Mouse (Mus musculus) midbrain, embryonic 10.5 days (tissue): Measurements from ENCODE around the gene Gm49403. TPM values are rescaled to one million over a fixed set of nuclear protein-coding genes. Genes with fewer than 3 reads are reported as not detected.
"Not testable (repeated sequence)": the region's sequence is repeated elsewhere in the genome, so short reads cannot be mapped to it uniquely, and the experiment has no call there.

Source experiments
- DNase-seq: peaks from one replicate; pipeline ENCODE4 v3.0.0-alpha.2; 2017; ENCODE audit warnings: low spot score
- H3K27ac ChIP-seq: fragments of 300-500 bp; sonication (generic); replicated peaks from 2 replicates; pipeline ENCODE4 v1.5.1; 2016; ENCODE audit warnings: mild to moderate bottlenecking
- H3K27me3 ChIP-seq: fragments of 300-500 bp; sonication (generic); 2 replicates; pipeline ENCODE4 v1.6.1; 2016; ENCODE audit warnings: low read depth, mild to moderate bottlenecking; ENCODE audit not compliant: poor library complexity, severe bottlenecking
- H3K36me3 ChIP-seq: fragments of 300-500 bp; sonication (generic); 2 replicates; pipeline ENCODE4 v1.6.1; 2016; ENCODE audit warnings: mild to moderate bottlenecking, moderate library complexity
- H3K4me1 ChIP-seq: fragments of 300-500 bp; sonication (generic); 2 replicates; pipeline ENCODE4 v1.6.1; 2016
- H3K4me3 ChIP-seq: fragments of 300-500 bp; sonication (generic); 2 replicates; pipeline ENCODE4 v1.5.1; 2016; ENCODE audit warnings: mild to moderate bottlenecking, moderate library complexity
- H3K9me3 ChIP-seq: fragments of 300-500 bp; sonication (generic); replicated peaks from 2 replicates; pipeline ENCODE4 v1.6.1; 2016; ENCODE audit warnings: mild to moderate bottlenecking
- WGBS: fragments of 180-500 bp; shearing (Covaris S2); methylation state at CpG from one replicate; pipeline ENCODE4 v1.1.7; 2016; 5-methylcytosine and 5-hydroxymethylcytosine counted together
- polyA plus RNA-seq: library from polyadenylated mRNA; unstranded; fragments of >200 nt; fragmentation: Nextera tagmentation; extraction: Ambion mirVana; gene quantifications from 2 replicates; pipeline ENCODE4 v1.2.1, GENCODE M21; 2016

Gene Gm49403
- polyA plus RNA-seq, 1 experiment from 2014 or later: not detected

DNA sequence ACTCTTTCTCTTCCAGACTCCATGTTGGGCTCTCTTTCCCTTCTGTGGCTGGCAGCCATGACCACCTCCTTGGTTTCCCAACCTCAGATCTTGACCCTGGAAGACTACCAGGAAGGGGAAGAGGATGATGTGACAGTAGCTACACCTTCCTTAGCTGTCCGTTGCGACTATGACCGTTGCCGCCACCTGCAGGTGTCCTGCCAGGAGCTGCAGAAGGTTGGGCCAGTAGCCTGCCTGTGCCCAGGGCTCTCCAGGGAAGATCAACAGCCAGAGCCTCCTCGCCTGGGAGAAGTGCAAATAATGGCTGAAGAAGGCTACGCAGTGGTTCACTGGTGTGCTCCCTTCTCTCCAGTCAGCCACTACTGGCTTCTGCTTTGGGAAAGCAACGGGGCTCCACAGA lies 32.1 kb upstream of the Gm49403 start:
- no peaks in the 10 kb centered on the region for H3K9me3 ChIP-seq
- 55% methylated on average over 7 of the region's 7 CpGs for WGBS
- no peak overlapping the region for H3K4me3 ChIP-seq
- peaks cover 7% of the 10 kb centered on the region; the same call in 1 of the 2 replicates for H3K4me1 ChIP-seq
- no peak overlapping the region for H3K27ac ChIP-seq
- no peaks in the 10 kb centered on the region for H3K27me3 ChIP-seq
- H3K36me3 ChIP-seq: peaks cover 20% of the 10 kb centered on the region
- no peak for DNase-seq

DNA sequence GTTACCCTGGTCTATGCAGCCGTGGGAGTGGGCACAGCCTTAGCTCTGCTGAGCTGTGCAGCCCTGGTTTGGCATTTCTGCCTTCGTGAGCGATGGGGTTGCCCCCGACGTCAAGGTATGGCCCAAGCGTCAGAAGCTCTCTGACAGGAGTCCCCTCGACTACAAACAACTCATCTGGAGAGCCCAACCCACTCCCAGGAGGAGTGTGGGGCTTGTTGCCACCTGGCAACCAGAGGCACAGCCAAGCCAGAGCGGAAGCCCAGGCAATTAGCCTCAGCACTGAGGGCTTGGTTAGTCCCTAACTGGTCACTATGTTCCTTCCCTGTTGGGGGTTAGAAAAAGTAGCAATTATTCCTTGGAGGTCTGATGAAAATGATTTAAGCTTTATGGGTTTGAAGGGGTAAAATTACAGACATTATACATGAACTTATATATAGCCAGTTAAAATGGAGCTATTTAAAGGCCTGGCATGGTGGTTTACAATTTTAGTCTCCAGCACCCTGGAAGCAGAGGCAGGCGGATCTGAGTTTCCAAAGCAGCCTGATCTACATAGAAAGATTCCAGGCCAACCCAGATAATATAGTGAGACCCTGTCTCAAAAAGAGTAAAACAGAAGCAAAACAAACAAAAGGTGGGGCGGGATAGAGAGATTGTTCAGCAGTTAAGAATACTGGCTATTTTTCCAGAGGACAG lies 31.3 kb upstream of the Gm49403 start:
- Histone ChIP-seq H3K9me3 (no peaks in the 10 kb centered on the region), H3K36me3 (peaks cover 13% of the 10 kb centered on the region), H3K4me3 (no peak overlapping the region), H3K27ac (no peak overlapping the region), H3K4me1 (peaks cover 7% of the 10 kb centered on the region; the same call in 1 of the 2 replicates), H3K27me3 (no peaks in the 10 kb centered on the region)
- no peak for DNase-seq
- WGBS: 62% methylated on average over 10 of the region's 10 CpGs

DNA sequence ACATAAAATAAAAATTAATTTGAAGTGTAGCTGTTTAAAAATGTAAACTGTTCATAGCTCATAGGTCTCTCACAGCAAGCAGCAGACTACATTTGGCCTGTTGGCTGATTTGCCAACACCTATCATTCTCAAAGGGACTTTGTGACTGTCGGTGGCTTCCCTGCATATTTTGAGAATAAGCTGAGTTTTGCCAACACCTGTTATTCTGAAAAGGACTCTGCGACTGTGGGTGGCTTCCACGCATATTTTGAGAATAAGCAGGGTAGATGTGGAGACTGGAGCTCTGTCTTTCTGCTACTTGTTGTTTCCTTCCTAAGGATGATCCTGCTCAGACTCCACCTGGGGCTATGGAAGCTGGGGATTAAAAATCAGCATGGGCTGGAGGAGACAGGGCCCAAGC lies 30.6 kb upstream of the Gm49403 start:
- peaks cover 7% of the 10 kb centered on the region; the same call in 1 of the 2 replicates for H3K4me1 ChIP-seq
- H3K27me3 ChIP-seq: no peaks in the 10 kb centered on the region
- no peak overlapping the region for H3K4me3 ChIP-seq
- no peak overlapping the region for H3K27ac ChIP-seq
- 85% methylated on average over 3 of the region's 3 CpGs for WGBS
- peaks cover 5% of the 10 kb centered on the region for H3K36me3 ChIP-seq
- no peak for DNase-seq
- H3K9me3 ChIP-seq: no peaks in the 10 kb centered on the region

DNA sequence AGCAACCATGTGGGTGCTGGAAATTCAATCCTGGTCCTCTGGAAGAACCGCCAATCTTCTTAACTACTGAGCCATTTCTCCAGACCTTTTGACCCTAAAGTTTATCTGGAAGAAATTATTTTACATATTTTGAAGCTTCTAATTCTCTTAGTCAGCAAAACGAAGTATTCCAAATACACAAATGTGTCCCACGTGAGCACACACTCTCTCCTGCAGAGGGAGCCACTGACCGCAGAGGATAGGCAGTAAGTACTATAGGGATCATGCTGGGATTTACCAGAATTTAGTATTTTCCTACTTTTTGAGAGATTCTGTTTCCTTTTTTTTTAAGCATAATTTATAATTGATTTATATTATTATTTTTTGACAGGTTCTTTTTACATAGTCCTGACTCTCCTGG lies 26.0 kb upstream of the Gm49403 start:
- no peaks in the 10 kb centered on the region for H3K4me1 ChIP-seq
- DNase-seq: no peak
- no peaks in the 10 kb centered on the region for H3K36me3 ChIP-seq
- whole genome bisulfite sequencing: 46% methylated on average over 4 of the region's 4 CpGs
- H3K4me3 ChIP-seq: no peak overlapping the region
- H3K27me3 ChIP-seq: no peaks in the 10 kb centered on the region
- H3K27ac ChIP-seq: no peak overlapping the region
- H3K9me3 ChIP-seq: no peaks in the 10 kb centered on the region

DNA sequence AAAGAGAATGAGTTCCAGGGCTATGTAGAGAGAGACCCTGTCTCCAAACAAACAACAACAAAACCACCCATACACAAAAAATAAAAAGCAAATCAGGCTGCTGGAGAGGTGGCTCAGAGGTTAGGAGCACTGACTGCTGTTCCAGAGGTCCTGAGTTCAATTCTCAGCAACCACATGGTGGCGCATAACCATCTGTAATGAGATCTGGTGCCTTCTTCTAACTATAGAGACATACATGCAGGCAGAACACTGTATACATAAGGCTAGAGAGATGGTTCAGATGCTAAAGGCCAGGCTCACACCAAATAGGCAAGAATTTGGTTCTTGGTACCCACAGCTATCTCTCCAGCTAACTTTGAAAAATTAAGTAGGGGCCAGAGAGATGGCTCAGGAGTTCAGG lies 24.7 kb upstream of the Gm49403 start:
- no peaks in the 10 kb centered on the region for H3K27me3 ChIP-seq
- H3K4me3 ChIP-seq: no peak overlapping the region
- DNase-seq: no peak
- H3K9me3 ChIP-seq: no peaks in the 10 kb centered on the region
- no peaks in the 10 kb centered on the region for H3K4me1 ChIP-seq
- WGBS: 25% methylated on average over 1 of the region's 1 CpGs
- H3K27ac ChIP-seq: no peak overlapping the region
- no peaks in the 10 kb centered on the region for H3K36me3 ChIP-seq

DNA sequence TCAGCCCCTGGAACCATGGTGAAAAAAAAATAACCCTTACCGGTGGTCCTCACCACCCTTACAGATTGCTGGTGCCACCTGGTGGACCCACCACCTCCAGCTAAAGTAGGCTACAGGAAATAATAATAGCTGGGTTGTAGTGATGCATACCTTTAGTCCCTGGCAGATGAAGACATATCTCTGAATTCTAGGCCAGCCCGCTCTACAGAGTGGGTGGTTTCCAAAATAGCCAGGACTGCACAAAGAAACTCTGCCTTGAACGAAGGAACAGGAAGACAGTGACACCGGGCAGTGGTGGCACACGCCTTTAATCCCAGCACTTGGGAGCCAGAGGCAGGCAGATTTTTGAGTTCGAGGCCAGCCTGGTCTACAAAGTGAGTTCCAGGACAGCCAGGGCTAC lies 19.5 kb upstream of the Gm49403 start:
- H3K36me3 ChIP-seq: no peaks in the 10 kb centered on the region
- 85% methylated on average over 6 of the region's 6 CpGs for WGBS

DNA sequence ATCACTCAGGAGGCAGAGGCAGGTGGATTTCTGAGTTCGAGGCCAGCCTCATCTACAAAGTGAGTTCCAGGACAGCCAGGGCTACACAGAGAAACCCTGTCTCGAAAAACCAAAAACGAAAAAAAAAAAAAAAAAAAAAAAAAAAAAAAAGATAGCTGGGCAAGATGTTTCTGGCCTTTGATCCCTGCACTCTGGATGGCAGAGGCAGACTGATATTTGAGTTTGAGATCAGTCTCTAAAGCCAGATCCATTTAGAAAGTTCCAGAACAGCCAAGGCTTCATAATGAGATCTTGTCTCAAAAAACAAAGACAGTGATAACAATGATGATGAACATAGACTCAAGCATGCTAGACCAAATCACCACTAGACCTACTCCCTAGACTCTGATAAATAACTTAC lies 13.3 kb upstream of the Gm49403 start:
- WGBS: 75% methylated on average over 3 of the region's 3 CpGs
- not testable (repeated sequence) for H3K27me3 ChIP-seq, H3K27ac ChIP-seq, DNase-seq, H3K9me3 ChIP-seq, H3K4me3 ChIP-seq
- peaks cover 13% of the 10 kb centered on the region for H3K4me1 ChIP-seq
- peaks cover 25% of the 10 kb centered on the region for H3K36me3 ChIP-seq

More for the DNA sequence above, 19.5 kb upstream of the Gm49403 start:
- Histone ChIP-seq H3K9me3 (no peaks in the 10 kb centered on the region), H3K27me3 (no peaks in the 10 kb centered on the region), H3K4me3 (no peak overlapping the region), H3K4me1 (no peaks in the 10 kb centered on the region), H3K27ac (no peak overlapping the region)
- no peak for DNase-seq

DNA sequence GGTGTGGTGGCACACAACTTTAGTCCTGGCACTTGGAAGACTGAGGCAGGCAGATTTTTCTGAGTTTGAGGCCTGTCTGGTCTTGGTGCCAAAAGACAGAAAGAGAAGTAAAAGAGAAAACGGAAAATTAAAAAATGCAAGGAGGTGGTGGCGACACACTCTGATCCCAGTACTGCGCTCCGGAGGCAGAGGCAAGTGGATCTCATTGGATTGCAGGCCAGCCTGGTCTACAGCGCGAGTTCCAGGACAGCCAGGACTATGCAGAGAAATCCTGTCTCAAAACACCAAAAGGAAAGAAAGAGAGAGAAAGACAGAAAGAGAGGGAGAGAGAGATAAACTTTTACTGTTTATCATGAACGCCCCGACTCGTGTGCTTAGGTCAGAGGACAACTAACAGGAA lies 12.9 kb upstream of the Gm49403 start:
- H3K4me3 ChIP-seq: peak overlapping the region; percentile 91
- H3K4me1 ChIP-seq: peaks cover 13% of the 10 kb centered on the region
- H3K27me3 ChIP-seq: no peaks in the 10 kb centered on the region
- no peak for DNase-seq
- WGBS: 67% methylated on average over 9 of the region's 9 CpGs
- no peaks in the 10 kb centered on the region for H3K9me3 ChIP-seq
- peaks cover 30% of the 10 kb centered on the region for H3K36me3 ChIP-seq
- H3K27ac ChIP-seq: peak overlapping the region; percentile 92

DNA sequence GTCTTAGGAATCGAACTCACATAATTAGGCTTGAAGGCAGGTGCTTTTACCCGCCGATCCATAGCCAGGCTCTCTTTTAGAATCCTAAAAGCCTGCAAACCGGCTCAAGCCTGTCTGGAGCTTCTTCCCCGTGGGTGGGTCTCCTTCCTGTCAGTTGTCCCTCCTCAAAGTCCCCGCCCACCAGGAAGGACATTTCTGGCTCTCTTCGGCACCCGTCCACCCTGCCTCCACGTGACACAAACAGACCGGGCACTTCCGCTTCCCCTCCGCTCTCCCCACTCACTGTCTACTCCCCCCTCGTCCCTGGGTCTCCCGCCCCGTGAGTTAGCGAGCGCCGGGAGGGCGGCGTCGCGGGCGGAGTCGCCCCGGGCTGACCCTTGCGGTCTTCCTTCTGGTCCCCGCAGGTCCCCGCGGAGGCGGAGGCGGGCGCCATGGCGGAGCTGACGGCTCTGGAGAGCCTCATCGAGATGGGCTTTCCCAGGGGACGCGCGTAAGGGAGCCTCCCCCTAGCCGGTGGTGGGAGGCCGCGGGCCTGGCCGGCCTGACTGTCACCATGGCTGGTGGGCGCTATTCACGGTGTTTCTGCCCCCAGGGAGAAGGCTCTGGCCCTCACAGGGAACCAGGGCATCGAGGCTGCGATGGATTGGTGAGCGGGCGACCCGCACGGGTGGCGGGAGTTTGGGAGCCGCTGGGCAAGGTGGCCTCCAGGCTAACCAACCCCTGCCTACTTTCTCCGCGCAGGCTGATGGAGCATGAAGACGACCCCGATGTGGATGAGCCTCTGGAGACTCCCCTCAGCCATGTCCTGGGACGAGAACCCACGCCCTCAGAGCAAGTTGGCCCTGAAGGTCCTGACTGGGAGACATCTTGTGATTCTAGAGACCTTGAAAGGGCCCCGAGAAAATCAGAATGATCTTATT lies 12.2 kb upstream of the Gm49403 start, which contains the start of gene Ubxn1:
TSS of gene Ubxn1 (plus strand) at position 230 of the 920 bp plus-strand sequence.
- Histone ChIP-seq H3K27ac (peak within 1 kb of the TSS; percentile 92), H3K9me3 (no peaks in the 10 kb centered on the region), H3K4me3 (peak within 1 kb of the TSS; percentile 91), H3K4me1 (peaks cover 13% of the 10 kb centered on the region), H3K27me3 (no peaks in the 10 kb centered on the region), H3K36me3 (peaks cover 37% of the 10 kb centered on the region)
- WGBS: 2% methylated on average over 59 of the region's 59 CpGs
- DNase-seq: peak; percentile 96

DNA sequence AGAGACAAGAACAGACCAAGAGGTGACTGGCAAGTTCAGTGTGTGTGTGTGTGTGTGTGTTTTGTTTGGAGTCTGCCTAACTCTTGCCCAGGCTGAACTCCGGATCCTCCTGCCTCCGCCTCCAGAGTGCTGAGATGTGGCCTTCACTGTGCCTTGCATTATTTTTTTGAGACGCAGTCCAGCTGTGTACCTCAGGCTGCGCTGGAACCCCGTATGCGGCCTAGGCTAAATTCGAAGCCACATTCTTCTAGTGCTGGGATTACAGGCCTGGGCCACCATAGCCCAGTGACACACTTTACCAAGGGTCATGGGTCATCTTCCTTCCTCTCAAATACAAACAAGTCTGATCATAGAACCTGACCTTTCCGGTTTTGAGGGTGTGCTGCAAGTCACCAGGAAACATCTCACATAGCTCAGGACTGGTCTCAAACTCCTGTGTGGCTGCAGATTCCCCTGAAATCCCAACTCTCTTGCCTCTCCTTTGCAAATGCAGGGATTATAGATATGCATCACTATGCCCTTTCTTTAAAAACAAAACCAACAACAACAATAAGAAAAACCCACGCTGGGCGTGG lies 11.4 kb upstream of the Gm49403 start:
- Histone ChIP-seq H3K27me3 (no peaks in the 10 kb centered on the region), H3K4me3 (peak overlapping the region; percentile 91), H3K36me3 (peaks cover 44% of the 10 kb centered on the region), H3K4me1 (peaks cover 13% of the 10 kb centered on the region), H3K27ac (peak overlapping the region; percentile 92), H3K9me3 (no peaks in the 10 kb centered on the region)
- DNase-seq: no peak
- 78% methylated on average over 10 of the region's 10 CpGs for WGBS

DNA sequence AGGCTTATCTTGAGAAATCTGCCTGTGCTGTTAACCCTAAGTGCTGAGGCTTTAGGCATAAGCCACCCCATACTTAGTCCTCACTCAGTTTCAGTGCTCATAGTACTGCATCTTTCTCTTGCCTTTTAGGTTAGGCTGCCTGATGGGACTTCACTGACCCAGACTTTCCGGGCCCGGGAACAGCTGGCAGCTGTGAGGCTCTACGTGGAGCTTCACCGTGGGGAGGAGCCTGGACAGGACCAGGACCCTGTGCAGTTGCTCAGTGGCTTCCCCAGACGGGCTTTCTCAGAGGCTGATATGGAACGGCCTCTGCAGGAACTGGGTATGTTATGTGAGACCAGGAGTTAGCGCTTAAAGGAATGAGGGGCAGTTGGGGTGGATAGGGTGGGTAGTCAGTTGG lies 8.7 kb upstream of the Gm49403 start:
- Histone ChIP-seq H3K4me1 (peaks cover 21% of the 10 kb centered on the region), H3K27ac (no peak overlapping the region), H3K4me3 (no peak overlapping the region), H3K27me3 (no peaks in the 10 kb centered on the region), H3K36me3 (peaks cover 65% of the 10 kb centered on the region), H3K9me3 (no peaks in the 10 kb centered on the region)
- WGBS: 94% methylated on average over 7 of the region's 7 CpGs
- no peak for DNase-seq

DNA sequence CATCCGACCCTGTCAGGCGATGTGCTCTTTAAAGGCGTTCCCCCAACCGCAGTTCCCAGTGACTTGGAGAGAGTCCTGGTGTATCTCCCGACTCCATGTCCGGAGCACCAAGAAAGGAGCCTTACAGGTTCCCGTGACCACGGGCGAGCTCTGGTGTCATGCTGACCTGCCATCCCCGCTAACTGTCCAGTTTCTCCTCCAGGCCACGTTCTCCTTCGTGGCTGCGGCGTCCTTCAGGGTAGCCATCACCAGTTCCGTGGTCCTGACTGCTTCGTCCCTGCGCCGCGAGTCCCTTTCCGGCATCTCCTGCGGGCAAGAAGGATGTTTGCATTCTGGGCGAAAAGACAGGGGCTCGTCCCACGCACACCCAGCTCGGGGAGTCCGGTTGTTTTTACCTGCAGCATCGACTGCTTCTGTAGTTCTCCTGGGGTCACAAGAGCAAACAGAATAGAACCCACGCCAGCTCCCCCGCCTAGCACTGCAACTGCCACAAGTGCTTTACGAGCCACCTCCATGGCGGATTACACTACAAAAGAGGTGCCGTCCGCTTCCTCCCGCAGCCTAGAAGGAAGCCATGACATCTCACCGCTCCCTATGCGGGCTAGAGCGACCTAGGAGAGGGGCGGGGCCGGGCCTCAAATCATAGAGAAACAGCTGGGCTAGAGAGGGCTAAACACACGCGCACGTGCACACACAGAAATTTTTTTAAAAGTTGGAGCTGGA lies 3.3 kb upstream of the Gm49403 start, which contains the start of gene Uqcc3:
TSS of gene Uqcc3 (minus strand) at position 613 of the 723 bp plus-strand sequence.
- Histone ChIP-seq H3K27me3 (no peaks in the 10 kb centered on the region), H3K4me3 (peak within 1 kb of the TSS; percentile 78), H3K27ac (peak within 1 kb of the TSS; percentile 89), H3K36me3 (peaks cover 39% of the 10 kb centered on the region), H3K4me1 (peaks cover 15% of the 10 kb centered on the region), H3K9me3 (no peaks in the 10 kb centered on the region)
- WGBS: under 1% methylated on average over 42 of the region's 42 CpGs
- DNase-seq: peak; percentile 83
